ENCODE assay signal across 8 mouse cellular contexts in the genomic region with DNA sequence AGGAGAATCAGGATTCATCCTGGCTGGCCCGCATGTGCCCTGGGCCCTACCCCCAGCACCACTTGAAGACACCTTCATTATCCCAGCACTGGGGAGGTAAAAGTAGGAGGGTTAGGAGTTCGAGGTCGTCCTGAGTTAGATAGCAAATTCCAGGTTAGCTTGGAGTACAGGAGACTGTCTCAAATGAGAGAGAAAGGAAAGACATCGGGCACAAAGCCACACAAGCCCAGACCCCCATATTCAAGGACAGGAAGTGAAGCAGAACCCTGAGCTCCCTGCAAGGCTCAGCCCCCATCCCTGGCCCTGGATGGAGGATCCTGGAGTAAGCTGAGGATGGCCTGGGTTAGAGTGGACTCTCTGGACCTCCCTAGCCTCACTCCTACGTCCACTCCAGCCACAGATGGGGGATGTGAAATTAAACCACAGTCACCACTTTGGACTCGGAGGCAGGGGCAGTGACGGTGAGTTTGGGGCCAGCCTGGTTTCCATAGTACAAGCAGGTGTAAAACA. TPM values are rescaled to one million over a fixed set of nuclear protein-coding genes. Genes with fewer than 3 reads are reported as not detected.
DNase-seq lines count a peak whose midpoint lies in the region; ATAC-seq and TF ChIP-seq lines count a peak whose summit lies in the region.

No protein-coding gene starts in this region.

- TF ChIP-seq CTCF in G1E (IDR thresholded peaks at IDR 0.05; ENCODE audit: low read depth, low read length) = no peak

- H3K36me3 ChIP-seq in heart, embryonic 11.5 days (ENCODE audit: control insufficient read depth, insufficient read depth, low read length) = no peaks in the 10 kb centered on the region
- H3K36me3 ChIP-seq in G1E (replicated peaks) = no peaks in the 10 kb centered on the region
- H3K36me3 ChIP-seq in hindbrain, embryonic 10.5 days = no peaks in the 10 kb centered on the region
- H3K36me3 ChIP-seq in macrophage (ENCODE audit: inconsistent target) = no peaks in the 10 kb centered on the region

- 25% methylated on average over 7 of the region's 7 CpGs for WGBS in heart, embryonic 11.5 days (ENCODE audit: insufficient replicate concordance)
- 16% methylated on average over 7 of the region's 7 CpGs for WGBS in hindbrain, embryonic 10.5 days
- 58% methylated on average over 7 of the region's 7 CpGs for WGBS in macrophage (ENCODE audit: missing documents)

- intact Hi-C loops in left cerebral cortex, postnatal 25 days (cut with DNase I) = loop anchor here (5.0 to 10.0 kb wide), 2 partner anchors 39 to 573 kb away; no protein-coding TSS in a partner anchor

- H3K9me3 ChIP-seq in heart, embryonic 11.5 days (replicated peaks; ENCODE audit: control insufficient read depth, low read length) = no peaks in the 10 kb centered on the region
- no peaks in the 10 kb centered on the region for H3K9me3 ChIP-seq in G1E (replicated peaks)
- no peaks in the 10 kb centered on the region for H3K9me3 ChIP-seq in hindbrain, embryonic 10.5 days

- H3K27ac ChIP-seq in heart, embryonic 11.5 days (ENCODE audit: low read depth, low read length) = no peak overlapping the region
- no peak overlapping the region for H3K27ac ChIP-seq in hindbrain, embryonic 10.5 days
- H3K27ac ChIP-seq in macrophage = no peak overlapping the region

- no peaks in the 10 kb centered on the region for H3K79me2 ChIP-seq in macrophage (ENCODE audit: inconsistent target)

- H3K4me1 ChIP-seq in heart, embryonic 11.5 days (ENCODE audit: control insufficient read depth, insufficient read depth, low read length) = peaks cover 34% of the 10 kb centered on the region
- H3K4me1 ChIP-seq in G1E (ENCODE audit: insufficient read depth, low read depth, low read length) = peaks cover 80% of the 10 kb centered on the region
- H3K4me1 ChIP-seq in hindbrain, embryonic 10.5 days (replicated peaks) = peaks cover 75% of the 10 kb centered on the region

- no peak for ATAC-seq in heart, embryonic 11.5 days (replicated peaks; ENCODE audit: insufficient number of reproducible peaks, low FRiP score, low TSS enrichment)
- ATAC-seq in G1E (ENCODE audit: extremely low read depth, insufficient number of reproducible peaks, low FRiP score, poor library complexity, severe bottlenecking) = no peak

- peak overlapping the region; percentile 44; the same call in 1 of the 2 replicates for H3K9ac ChIP-seq in heart, embryonic 11.5 days (ENCODE audit: low read depth, low read length)

- no peak for DNase-seq in heart, adult 18-20 months
- DNase-seq in G1E (ENCODE audit: low spot score) = no peak
- no peak for DNase-seq in hindbrain, embryonic 10.5 days (ENCODE audit: low spot score)
- no peak for DNase-seq in left cerebral cortex, postnatal 25 days (ENCODE audit: low spot score in 2 of 2)
- DNase-seq in urinary bladder, postnatal 25 days (ENCODE audit: low spot score) = no peak
- no peak for DNase-seq in right cerebral cortex, postnatal 14 days

- H3K27me3 ChIP-seq in heart, embryonic 11.5 days (ENCODE audit: control insufficient read depth, insufficient read depth, low read length) = no peaks in the 10 kb centered on the region
- peaks cover 14% of the 10 kb centered on the region for H3K27me3 ChIP-seq in G1E (ENCODE audit: insufficient read depth, low read length)
- H3K27me3 ChIP-seq in hindbrain, embryonic 10.5 days (ENCODE audit: insufficient read depth, poor library complexity, severe bottlenecking) = peaks cover 60% of the 10 kb centered on the region

- peak overlapping the region; percentile 63 for H3K4me2 ChIP-seq in heart, embryonic 11.5 days

- peak overlapping the region; percentile 25 for H3K4me3 ChIP-seq in heart, embryonic 11.5 days (ENCODE audit: low read depth, low read length)
- peak overlapping the region; percentile 68 for H3K4me3 ChIP-seq in G1E (ENCODE audit: low read depth, low read length)
- H3K4me3 ChIP-seq in hindbrain, embryonic 10.5 days = peak overlapping the region; percentile 36
- peak overlapping the region; percentile 12; the same call in 1 of the 2 replicates for H3K4me3 ChIP-seq in macrophage (ENCODE audit: inconsistent target)

RNA-seq across cellular contexts. Expression of a gene that starts 0.6 kb away (rescaled TPM):
- 25.6 and 27.3 TPM in 2 replicates for polyA plus RNA-seq in heart, embryonic 11.5 days (2014; fragmentation: Nextera tagmentation; extraction: Ambion mirVana)
- total RNA-seq in heart, adult 18-20 months (2021) = 10 to 100 TPM in 1 of 2 experiments, 1 to 10 TPM in 1; 7.9 to 11.1 TPM
- 42.7 and 44.3 TPM in 2 replicates for total RNA-seq in G1E (2014; fragmentation: Nextera tagmentation)
- total RNA-seq in G1E (2017) = 17.5 and 21.5 TPM in 2 replicates
- polyA plus RNA-seq in G1E (2012) = 28.8 and 49.5 TPM in 2 replicates
- polyA plus RNA-seq in hindbrain, embryonic 10.5 days (2016; fragmentation: Nextera tagmentation; extraction: Ambion mirVana) = 6.9 and 7.1 TPM in 2 replicates
- total RNA-seq in macrophage (2018; cell fraction: chromatin; rRNA removed) = 10 to 100 TPM in 23 of 26 experiments, 1 to 10 TPM in 3; 5.0 to 74.3 (median 29.9) TPM
- total RNA-seq in macrophage (2018; cell fraction: cytosol; rRNA removed) = 10 to 100 TPM in 18 of 26 experiments, 1 to 10 TPM in 8; 6.2 to 16.4 (median 11.2) TPM
- 10 to 100 TPM in 21 of 26 experiments, 1 to 10 TPM in 5; 5.3 to 51.3 (median 15.2) TPM for total RNA-seq in macrophage (2018; cell fraction: nucleus; rRNA removed)
- 9.8 to 17.4 TPM (median 16.7 TPM) in 3 replicates for polyA plus RNA-seq in macrophage (2018)
- 1 to 10 TPM; 4.2 to 5.8 TPM for total RNA-seq in left cerebral cortex, postnatal 25 days (2021)

RNA-seq across cellular contexts. Expression of a gene that starts 4.6 kb away (rescaled TPM):
- 0.25 and 0.63 TPM in 2 replicates for polyA plus RNA-seq in heart, embryonic 11.5 days (2014; fragmentation: Nextera tagmentation; extraction: Ambion mirVana)
- 1 to 10 TPM; 2.6 TPM for total RNA-seq in heart, adult 18-20 months (2021)
- total RNA-seq in G1E (2014; fragmentation: Nextera tagmentation) (6.7 and 6.8 TPM in 2 replicates), G1E (2017) (3.3 and 4.3 TPM in 2 replicates)
- polyA plus RNA-seq in G1E (2012) (0.40 and 0.50 TPM in 2 replicates), macrophage (2018) (0.30 to 0.55 TPM (median 0.40 TPM) in 3 replicates)
- polyA plus RNA-seq in hindbrain, embryonic 10.5 days (2016; fragmentation: Nextera tagmentation; extraction: Ambion mirVana) = 1.3 and 2.1 TPM in 2 replicates
- 1 to 10 TPM in 17 of 26 experiments, under 1 TPM in 8, not detected in 1; 0.37 to 5.0 (median 1.4) TPM for total RNA-seq in macrophage (2018; cell fraction: chromatin; rRNA removed)
- under 1 TPM; 0.07 to 0.78 (median 0.29) TPM for total RNA-seq in macrophage (2018; cell fraction: cytosol; rRNA removed)
- total RNA-seq in macrophage (2018; cell fraction: nucleus; rRNA removed) = 1 to 10 TPM in 20 of 26 experiments, under 1 TPM in 6; 0.31 to 4.6 (median 1.9) TPM
- total RNA-seq in left cerebral cortex, postnatal 25 days (2021) = 1 to 10 TPM; 3.1 to 3.8 TPM

RNA-seq across cellular contexts. Expression of a gene that starts 26.1 kb away (rescaled TPM):
- polyA plus RNA-seq in heart, embryonic 11.5 days (2014; fragmentation: Nextera tagmentation; extraction: Ambion mirVana) = 21.5 and 27.3 TPM in 2 replicates
- total RNA-seq in heart, adult 18-20 months (2021) = 1 to 10 TPM; 5.6 to 6.3 TPM
- 35.9 and 61.0 TPM in 2 replicates for total RNA-seq in G1E (2014; fragmentation: Nextera tagmentation)
- 6.0 and 6.6 TPM in 2 replicates for total RNA-seq in G1E (2017)
- 136 and 158 TPM in 2 replicates for polyA plus RNA-seq in G1E (2012)
- polyA plus RNA-seq in hindbrain, embryonic 10.5 days (2016; fragmentation: Nextera tagmentation; extraction: Ambion mirVana) = 52.5 and 57.3 TPM in 2 replicates
- total RNA-seq in macrophage (2018; cell fraction: chromatin; rRNA removed) = 10 to 100 TPM; 24.7 to 95.8 (median 67.9) TPM
- total RNA-seq in macrophage (2018; cell fraction: cytosol; rRNA removed) = 10 to 100 TPM in 19 of 26 experiments, 1 to 10 TPM in 7; 5.3 to 23.0 (median 14.7) TPM
- 10 to 100 TPM; 15.7 to 72.4 (median 41.0) TPM for total RNA-seq in macrophage (2018; cell fraction: nucleus; rRNA removed)
- polyA plus RNA-seq in macrophage (2018) = 7.3 to 9.1 TPM (median 8.1 TPM) in 3 replicates
- total RNA-seq in left cerebral cortex, postnatal 25 days (2021) = 10 to 100 TPM; 22.1 to 25.3 TPM

RNA-seq across cellular contexts. Expression of a gene that starts 26.9 kb away (rescaled TPM):
- polyA plus RNA-seq in heart, embryonic 11.5 days (2014; fragmentation: Nextera tagmentation; extraction: Ambion mirVana) = 7.2 and 8.1 TPM in 2 replicates
- 10 to 100 TPM in 1 of 2 experiments, 1 to 10 TPM in 1; 7.5 to 10.3 TPM for total RNA-seq in heart, adult 18-20 months (2021)
- total RNA-seq in G1E (2014; fragmentation: Nextera tagmentation) = 13.8 and 16.3 TPM in 2 replicates
- 13.4 and 14.3 TPM in 2 replicates for total RNA-seq in G1E (2017)
- polyA plus RNA-seq in G1E (2012) = 9.8 and 12.7 TPM in 2 replicates
- polyA plus RNA-seq in hindbrain, embryonic 10.5 days (2016; fragmentation: Nextera tagmentation; extraction: Ambion mirVana) = 6.8 and 7.5 TPM in 2 replicates
- total RNA-seq in macrophage (2018; cell fraction: chromatin; rRNA removed) = 100 to 1,000 TPM in 5 of 26 experiments, 10 to 100 TPM in 21; 32.6 to 180 (median 71.2) TPM
- 10 to 100 TPM in 3 of 26 experiments, 1 to 10 TPM in 23; 5.2 to 12.7 (median 8.3) TPM for total RNA-seq in macrophage (2018; cell fraction: cytosol; rRNA removed)
- 10 to 100 TPM; 21.8 to 89.8 (median 39.3) TPM for total RNA-seq in macrophage (2018; cell fraction: nucleus; rRNA removed)
- 10.3 to 12.0 TPM (median 11.5 TPM) in 3 replicates for polyA plus RNA-seq in macrophage (2018)
- total RNA-seq in left cerebral cortex, postnatal 25 days (2021) = 10 to 100 TPM; 35.9 to 36.7 TPM

RNA-seq across cellular contexts. Expression of a gene that starts 27.1 kb away (rescaled TPM):
- polyA plus RNA-seq in heart, embryonic 11.5 days (2014; fragmentation: Nextera tagmentation; extraction: Ambion mirVana) = 17.8 and 18.3 TPM in 2 replicates
- total RNA-seq in heart, adult 18-20 months (2021) = 1 to 10 TPM; 4.7 to 7.1 TPM
- total RNA-seq in G1E (2014; fragmentation: Nextera tagmentation) (0.45 and 1.8 TPM in 2 replicates), G1E (2017) (1.5 and 2.5 TPM in 2 replicates)
- polyA plus RNA-seq in G1E (2012) (3.3 and 3.6 TPM in 2 replicates), macrophage (2018) (1.3 to 3.9 TPM (median 3.6 TPM) in 3 replicates)
- 8.6 and 15.7 TPM in 2 replicates for polyA plus RNA-seq in hindbrain, embryonic 10.5 days (2016; fragmentation: Nextera tagmentation; extraction: Ambion mirVana)
- total RNA-seq in macrophage (2018; cell fraction: chromatin; rRNA removed) = 10 to 100 TPM in 25 of 26 experiments, 1 to 10 TPM in 1; 8.0 to 81.0 (median 27.5) TPM
- total RNA-seq in macrophage (2018; cell fraction: cytosol; rRNA removed) = 1 to 10 TPM in 20 of 26 experiments, under 1 TPM in 6; 0.41 to 3.4 (median 1.7) TPM
- total RNA-seq in macrophage (2018; cell fraction: nucleus; rRNA removed) = 10 to 100 TPM in 13 of 26 experiments, 1 to 10 TPM in 13; 2.7 to 40.2 (median 8.6) TPM
- 10 to 100 TPM; 28.8 to 30.3 TPM for total RNA-seq in left cerebral cortex, postnatal 25 days (2021)

Comparison
In these comparisons a context has a peak if more than half of its experiments do, and no peak if none do; other contexts are left out.
1. H3K4me3 ChIP-seq: peak in every context shown above with its lines; median percentile 68 in G1E; 36 in hindbrain, embryonic 10.5 days; 25 in heart, embryonic 11.5 days; 12 in macrophage.